Mouse (Mus musculus): ENCODE measurements around the gene Ttc22. TPM values are rescaled to one million over a fixed set of nuclear protein-coding genes. Genes with fewer than 3 reads are reported as not detected.
A peak's percentile ranks its signal among the peaks of the same experiment; 100 is the strongest.

Gene Ttc22
- 0.23 and 0.79 TPM in 2 replicates for polyA plus RNA-seq (2016; fragmentation: Nextera tagmentation; extraction: Ambion mirVana)

DNA sequence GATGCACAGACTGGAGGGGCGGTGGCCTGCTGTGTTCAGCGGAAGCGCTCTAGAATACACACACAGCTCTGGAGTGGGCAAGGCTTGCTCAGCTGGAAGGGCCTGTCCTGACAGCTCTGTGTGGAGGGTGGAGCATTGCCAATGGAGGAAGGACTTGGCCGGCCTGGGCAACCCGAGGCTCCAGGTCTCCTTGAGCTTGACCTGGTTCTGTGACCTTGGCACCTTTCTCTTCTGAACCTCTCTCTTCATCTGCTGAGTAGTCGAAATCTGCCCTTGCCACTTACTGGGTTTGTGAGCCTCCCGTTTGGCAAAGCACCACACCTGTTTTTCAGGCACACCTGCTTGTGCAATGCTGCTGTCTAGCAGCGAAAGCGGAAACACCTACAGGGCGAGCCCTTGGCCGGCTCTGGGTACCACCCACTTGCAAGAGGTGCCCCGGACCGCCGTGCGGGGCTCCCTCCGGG is at the start of gene Ttc22:
Ttc22 (plus strand) TSS at position 403 of the 464 bp plus-strand sequence.
- H3K36me3 ChIP-seq, result no peaks in the 10 kb centered on the region
- 22% methylated on average over 16 of the region's 16 CpGs for WGBS
- peaks cover 11% of the 10 kb centered on the region for H3K4me1 ChIP-seq
- H3K27ac ChIP-seq, result no peak within 1 kb of the TSS
- no peaks in the 10 kb centered on the region for H3K9me3 ChIP-seq
- H3K27me3 ChIP-seq (ENCODE audit: insufficient read depth, poor library complexity, severe bottlenecking), result peaks cover 88% of the 10 kb centered on the region
- peak within 1 kb of the TSS; percentile 31; the same call in 1 of the 2 replicates for H3K4me3 ChIP-seq
- DNase-seq (ENCODE audit: low spot score), result no peak

- WGBS, result 81% methylated on average over 8 of the region's 8 CpGs
- Histone ChIP-seq H3K27me3 (ENCODE audit: insufficient read depth, poor library complexity, severe bottlenecking) (no peaks in the 10 kb centered on the region), H3K9me3 (no peaks in the 10 kb centered on the region), H3K4me3 (no peak overlapping the region), H3K27ac (no peak overlapping the region), H3K36me3 (peaks cover 99% of the 10 kb centered on the region), H3K4me1 (peaks cover 30% of the 10 kb centered on the region)
- no peak for DNase-seq (ENCODE audit: low spot score)
Measured at GRCm38 (mm10) chr4:106575022-106575421, 47.2 kb upstream of the Ttc22 start.

DNA sequence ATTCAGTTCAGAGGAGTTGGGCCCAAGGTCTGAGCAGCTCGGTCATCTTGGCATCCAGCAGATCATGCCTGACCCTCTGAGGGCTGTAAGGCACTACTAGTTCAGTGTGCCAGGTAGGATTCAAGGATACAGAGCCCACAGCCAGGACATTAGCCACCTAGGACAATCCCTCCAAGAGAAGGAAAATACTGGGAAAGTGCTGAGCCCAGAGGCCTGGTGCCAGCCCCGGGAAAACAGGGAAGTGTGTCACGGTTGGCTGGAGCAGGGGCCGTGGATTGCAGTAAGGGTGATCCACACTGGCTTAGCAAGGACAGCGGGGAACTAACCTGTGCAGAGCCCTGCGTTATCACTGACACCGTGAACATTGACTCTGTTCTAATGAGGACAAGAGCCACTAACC is 44.7 kb upstream of the Ttc22 start:
- 86% methylated on average over 7 of the region's 7 CpGs for WGBS
- no peak for DNase-seq (ENCODE audit: low spot score)
- Histone ChIP-seq H3K4me3 (no peak overlapping the region), H3K9me3 (no peaks in the 10 kb centered on the region), H3K4me1 (peaks cover 55% of the 10 kb centered on the region), H3K27ac (no peak overlapping the region), H3K36me3 (peaks cover 95% of the 10 kb centered on the region), H3K27me3 (ENCODE audit: insufficient read depth, poor library complexity, severe bottlenecking) (no peaks in the 10 kb centered on the region)

- Histone ChIP-seq H3K27ac (peak overlapping the region; percentile 80), H3K36me3 (peaks cover 96% of the 10 kb centered on the region), H3K9me3 (no peaks in the 10 kb centered on the region), H3K27me3 (ENCODE audit: insufficient read depth, poor library complexity, severe bottlenecking) (no peaks in the 10 kb centered on the region), H3K4me3 (peak overlapping the region; percentile 37), H3K4me1 (peaks cover 45% of the 10 kb centered on the region)
- DNase-seq (ENCODE audit: low spot score), result no peak
- WGBS, result 35% methylated on average over 14 of the region's 14 CpGs
Measured at GRCm38 (mm10) chr4:106581176-106581864, 40.9 kb upstream of the Ttc22 start.

- Histone ChIP-seq H3K27me3 (ENCODE audit: insufficient read depth, poor library complexity, severe bottlenecking) (no peaks in the 10 kb centered on the region), H3K4me1 (peaks cover 40% of the 10 kb centered on the region), H3K4me3 (peak overlapping the region; percentile 37), H3K27ac (peak overlapping the region; percentile 80), H3K9me3 (no peaks in the 10 kb centered on the region), H3K36me3 (peaks cover 96% of the 10 kb centered on the region)
- 38% methylated on average over 15 of the region's 15 CpGs for WGBS
- no peak for DNase-seq (ENCODE audit: low spot score)
Measured at GRCm38 (mm10) chr4:106581865-106582204, 40.4 kb upstream of the Ttc22 start.

- Histone ChIP-seq H3K4me3 (peak overlapping the region; percentile 37; the same call in 1 of the 2 replicates), H3K9me3 (no peaks in the 10 kb centered on the region), H3K27me3 (ENCODE audit: insufficient read depth, poor library complexity, severe bottlenecking) (no peaks in the 10 kb centered on the region), H3K36me3 (peaks cover 96% of the 10 kb centered on the region), H3K4me1 (peaks cover 36% of the 10 kb centered on the region), H3K27ac (peak overlapping the region; percentile 80)
- 57% methylated on average over 12 of the region's 12 CpGs for WGBS
- peak; percentile 89 for DNase-seq (ENCODE audit: low spot score)
Measured at GRCm38 (mm10) chr4:106582428-106583153, 39.6 kb upstream of the Ttc22 start.

DNA sequence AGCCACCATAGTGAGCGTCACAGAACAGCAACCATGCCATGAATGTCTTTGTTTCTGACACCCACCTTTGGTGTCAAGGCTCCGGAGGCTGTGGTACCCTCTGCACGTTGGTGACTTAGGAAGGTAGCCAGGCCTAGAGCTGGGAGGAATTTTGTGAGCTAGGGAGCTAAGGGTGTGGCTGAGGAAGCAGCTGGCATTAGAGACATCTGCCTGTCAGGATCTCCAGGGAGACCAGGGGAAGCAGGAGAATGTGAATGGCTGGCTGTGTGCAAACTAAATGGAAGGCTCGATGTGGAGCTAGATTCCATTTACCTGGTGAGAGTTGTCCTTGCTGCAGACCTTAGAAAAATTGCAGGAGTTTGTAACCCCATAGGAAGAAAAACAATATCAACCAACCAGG is 37.6 kb upstream of the Ttc22 start:
- H3K4me3 ChIP-seq, result no peak overlapping the region
- DNase-seq (ENCODE audit: low spot score), result no peak
- no peaks in the 10 kb centered on the region for H3K27me3 ChIP-seq (ENCODE audit: insufficient read depth, poor library complexity, severe bottlenecking)
- WGBS, result 88% methylated on average over 4 of the region's 4 CpGs
- H3K36me3 ChIP-seq, result peaks cover 95% of the 10 kb centered on the region
- H3K4me1 ChIP-seq, result peaks cover 32% of the 10 kb centered on the region
- H3K27ac ChIP-seq, result no peak overlapping the region
- H3K9me3 ChIP-seq, result no peaks in the 10 kb centered on the region

DNA sequence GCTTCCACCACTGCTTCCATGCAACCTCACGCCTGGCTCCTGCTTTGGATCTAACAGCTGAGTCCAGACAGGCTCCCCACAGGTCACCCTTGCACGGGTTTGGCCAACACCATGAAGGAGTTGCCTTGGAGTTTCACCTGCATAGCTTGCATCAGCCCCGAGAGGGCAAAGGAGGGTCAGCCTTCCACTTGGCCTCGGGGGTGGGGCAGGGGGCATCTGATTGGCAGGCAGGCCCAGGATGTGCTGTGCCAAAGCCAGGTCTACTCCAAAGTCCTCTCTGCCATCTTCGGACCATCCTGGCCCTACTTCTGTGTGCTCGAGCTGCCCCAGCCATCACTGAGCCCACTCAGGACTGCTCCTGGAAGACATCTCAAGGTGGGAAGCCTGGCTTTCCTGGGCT is 35.2 kb upstream of the Ttc22 start:
- Histone ChIP-seq H3K36me3 (peaks cover 91% of the 10 kb centered on the region), H3K4me3 (no peak overlapping the region), H3K27me3 (ENCODE audit: insufficient read depth, poor library complexity, severe bottlenecking) (no peaks in the 10 kb centered on the region), H3K27ac (no peak overlapping the region), H3K9me3 (no peaks in the 10 kb centered on the region), H3K4me1 (peaks cover 8% of the 10 kb centered on the region)
- DNase-seq (ENCODE audit: low spot score), result no peak
- 89% methylated on average over 6 of the region's 6 CpGs for WGBS

DNA sequence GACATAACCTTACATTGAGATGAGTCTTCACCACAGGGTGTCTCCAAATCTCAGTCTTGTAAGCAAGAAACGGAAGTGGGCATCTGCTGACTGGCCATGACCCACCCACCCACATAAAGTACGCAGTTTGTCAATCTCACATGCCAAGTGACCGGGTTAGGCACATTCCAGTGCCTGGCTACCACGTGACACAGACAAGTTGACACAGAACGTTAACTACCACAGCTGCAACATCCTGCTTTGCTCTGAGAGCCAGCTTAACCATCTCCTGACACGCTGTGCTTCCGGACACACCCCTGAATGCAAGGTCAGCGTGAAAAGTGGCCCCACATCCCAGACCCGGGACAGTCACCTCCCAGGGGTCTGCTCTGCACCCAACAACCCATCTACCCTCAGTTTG is 32.1 kb upstream of the Ttc22 start:
- whole genome bisulfite sequencing, result 76% methylated on average over 9 of the region's 9 CpGs

GRCm38 (mm10) chr4:106590871-106591270 is 31.4 kb upstream of the Ttc22 start:
- no peak for DNase-seq (ENCODE audit: low spot score)
- H3K27me3 ChIP-seq (ENCODE audit: insufficient read depth, poor library complexity, severe bottlenecking), result no peaks in the 10 kb centered on the region
- H3K36me3 ChIP-seq, result peaks cover 53% of the 10 kb centered on the region
- 85% methylated on average over 9 of the region's 9 CpGs for WGBS
- no peak overlapping the region for H3K4me3 ChIP-seq
- no peaks in the 10 kb centered on the region for H3K9me3 ChIP-seq
- no peaks in the 10 kb centered on the region for H3K4me1 ChIP-seq
- H3K27ac ChIP-seq, result no peak overlapping the region

More for the DNA sequence above, 32.1 kb upstream of the Ttc22 start:
- Histone ChIP-seq H3K4me3 (no peak overlapping the region), H3K27ac (no peak overlapping the region), H3K27me3 (ENCODE audit: insufficient read depth, poor library complexity, severe bottlenecking) (no peaks in the 10 kb centered on the region), H3K4me1 (no peaks in the 10 kb centered on the region), H3K36me3 (peaks cover 60% of the 10 kb centered on the region), H3K9me3 (no peaks in the 10 kb centered on the region)
- no peak for DNase-seq (ENCODE audit: low spot score)

GRCm38 (mm10) chr4:106593636-106594035 is 28.6 kb upstream of the Ttc22 start:
- 61% methylated on average over 7 of the region's 7 CpGs for WGBS
- no peak for DNase-seq (ENCODE audit: low spot score)
- no peaks in the 10 kb centered on the region for H3K4me1 ChIP-seq
- no peaks in the 10 kb centered on the region for H3K27me3 ChIP-seq (ENCODE audit: insufficient read depth, poor library complexity, severe bottlenecking)
- H3K9me3 ChIP-seq, result no peaks in the 10 kb centered on the region
- no peak overlapping the region for H3K4me3 ChIP-seq
- H3K27ac ChIP-seq, result no peak overlapping the region
- H3K36me3 ChIP-seq, result peaks cover 25% of the 10 kb centered on the region

DNA sequence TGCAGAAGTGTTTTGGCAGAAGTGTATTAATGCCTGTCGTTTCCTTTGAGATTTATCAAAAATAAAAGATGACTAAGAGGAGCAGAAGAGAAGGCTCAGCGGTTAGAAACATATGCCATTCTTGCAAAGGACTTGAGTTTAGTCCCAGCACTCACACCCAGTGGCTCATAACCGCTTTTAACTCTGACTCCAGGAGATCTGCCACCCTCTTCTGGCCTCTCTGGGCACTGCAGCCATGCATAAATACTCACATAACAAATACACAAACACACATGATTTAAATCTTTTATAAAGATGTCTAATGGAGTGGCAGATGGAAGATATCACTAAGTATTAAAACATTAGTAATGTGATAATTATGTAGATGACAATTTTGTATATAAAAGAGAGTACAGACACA is 26.0 kb upstream of the Ttc22 start:
- 54% methylated on average over 3 of the region's 3 CpGs for WGBS
- Histone ChIP-seq H3K36me3 (peaks cover 3% of the 10 kb centered on the region; the same call in 1 of the 2 replicates), H3K9me3 (no peaks in the 10 kb centered on the region), H3K27ac (no peak overlapping the region), H3K4me1 (0 out of 2 replicates have a peak, but pooled peaks cover 6% of the 10 kb centered on the region), H3K4me3 (no peak overlapping the region), H3K27me3 (ENCODE audit: insufficient read depth, poor library complexity, severe bottlenecking) (no peaks in the 10 kb centered on the region)
- no peak for DNase-seq (ENCODE audit: low spot score)

DNA sequence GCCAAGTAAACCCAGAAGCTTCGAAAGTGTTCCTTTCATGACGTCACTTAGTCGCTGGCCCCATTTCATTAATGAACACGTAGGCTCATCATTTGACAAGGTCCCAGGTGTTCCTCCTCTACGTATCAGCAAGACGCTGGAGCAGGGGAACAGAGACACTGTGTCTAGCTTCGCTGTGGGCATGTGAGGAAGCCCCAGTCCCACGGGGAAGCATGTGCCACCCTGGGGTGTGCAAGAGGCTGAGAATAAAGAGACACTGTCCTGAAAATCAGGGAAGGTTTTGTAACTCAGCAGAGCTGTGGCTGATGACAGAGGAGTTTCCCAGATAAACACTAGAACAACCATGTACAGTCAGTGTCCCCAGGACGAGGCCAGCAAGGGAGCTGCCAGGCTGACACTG is 25.2 kb upstream of the Ttc22 start:
- 69% methylated on average over 9 of the region's 9 CpGs for WGBS
- no peaks in the 10 kb centered on the region for H3K27me3 ChIP-seq (ENCODE audit: insufficient read depth, poor library complexity, severe bottlenecking)
- H3K4me1 ChIP-seq, result 0 out of 2 replicates have a peak, but pooled peaks cover 6% of the 10 kb centered on the region

More for the DNA sequence above, 25.2 kb upstream of the Ttc22 start:
- no peaks in the 10 kb centered on the region for H3K9me3 ChIP-seq
- no peaks in the 10 kb centered on the region for H3K36me3 ChIP-seq
- no peak overlapping the region for H3K27ac ChIP-seq
- no peak for DNase-seq (ENCODE audit: low spot score)
- H3K4me3 ChIP-seq, result no peak overlapping the region

Data from heart, embryonic 10.5 days (tissue).